Mouse (Mus musculus) neural tube, embryonic 15.5 days (tissue): ENCODE measurements at regions not wholly inside any gene's neighbourhood (a gene's known extent, or its start where the extent isn't known, plus 50 kb on each side); places are given as distances from the start of the nearest gene placed in this dataset.

ENCODE experiments used
- ATAC-seq: fragments of 200-750 bp; cut with Nextera tagmentation; 2 replicates; pipeline ENCODE4 v1.8.0; 2017; ENCODE audit warnings: mild to moderate bottlenecking, moderate TSS enrichment, moderate library complexity; ENCODE audit not compliant: low FRiP score
- H3K27ac ChIP-seq: fragments of 300-500 bp; sonication (generic); replicated peaks from 2 replicates; pipeline ENCODE4 v1.5.1; 2015; ENCODE audit warnings: mild to moderate bottlenecking, inconsistent platforms
- H3K27me3 ChIP-seq: fragments of 300-500 bp; sonication (generic); replicated peaks from 2 replicates; pipeline ENCODE4 v1.6.1; 2015; ENCODE audit warnings: inconsistent platforms
- H3K36me3 ChIP-seq: fragments of 300-500 bp; sonication (generic); 2 replicates; pipeline ENCODE4 v1.6.1; 2015; ENCODE audit warnings: inconsistent platforms
- H3K4me1 ChIP-seq: fragments of 300-500 bp; sonication (generic); 2 replicates; pipeline ENCODE4 v1.6.1; 2015; ENCODE audit warnings: inconsistent platforms
- H3K4me2 ChIP-seq: fragments of 300-500 bp; sonication (generic); 2 replicates; pipeline ENCODE4 v1.6.1; 2015; ENCODE audit warnings: inconsistent platforms, mild to moderate bottlenecking, moderate library complexity
- H3K4me3 ChIP-seq: fragments of 300-500 bp; sonication (generic); replicated peaks from 2 replicates; pipeline ENCODE4 v1.5.1; 2015; ENCODE audit warnings: mild to moderate bottlenecking, inconsistent platforms
- H3K9ac ChIP-seq: fragments of 300-500 bp; sonication (generic); replicated peaks from 2 replicates; pipeline ENCODE4 v1.6.1; 2015; ENCODE audit warnings: mild to moderate bottlenecking, inconsistent platforms
- H3K9me3 ChIP-seq: fragments of 300-500 bp; sonication (generic); replicated peaks from 2 replicates; pipeline ENCODE4 v1.6.1; 2016; ENCODE audit warnings: inconsistent platforms
- WGBS: fragments of 180-500 bp; shearing (Covaris S2); methylation state at CpG from one replicate; pipeline ENCODE4 v1.1.7; 2015; ENCODE audit warnings: mixed read lengths; 5-methylcytosine and 5-hydroxymethylcytosine counted together

DNA sequence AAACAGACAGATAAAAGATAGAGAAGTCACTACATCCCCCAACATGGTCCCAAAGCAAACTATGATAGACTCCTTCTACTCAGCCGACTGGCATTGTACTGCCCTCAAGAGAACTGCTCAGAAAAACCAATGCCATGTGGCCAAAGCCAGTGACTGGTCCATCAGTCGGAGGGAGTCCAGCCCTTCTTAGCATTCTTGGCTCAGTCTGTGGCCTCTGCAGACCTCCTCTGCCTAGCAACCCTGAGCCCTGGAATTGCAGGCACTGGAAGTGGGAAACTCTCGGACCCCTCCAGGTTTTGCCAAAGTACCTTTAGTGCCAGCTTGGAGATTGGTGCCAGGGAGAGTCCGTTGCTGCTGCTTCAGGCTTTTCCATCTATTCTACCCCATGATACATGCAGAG, 205.2 kb downstream of the H2al1j start:
- H3K27me3 ChIP-seq, result 0 out of 2 replicates have a peak, but pooled peaks cover 6% of the 10 kb centered on the region
- H3K27ac ChIP-seq, result no peak overlapping the region
- no peak overlapping the region for H3K4me3 ChIP-seq
- ATAC-seq, result no peak
- H3K9me3 ChIP-seq, result no peaks in the 10 kb centered on the region
- 58% methylated on average over 4 of the region's 4 CpGs for WGBS
- H3K4me1 ChIP-seq, result no peaks in the 10 kb centered on the region
- H3K4me2 ChIP-seq, result no peak overlapping the region
- H3K9ac ChIP-seq, result no peak overlapping the region
- H3K36me3 ChIP-seq, result no peaks in the 10 kb centered on the region

DNA sequence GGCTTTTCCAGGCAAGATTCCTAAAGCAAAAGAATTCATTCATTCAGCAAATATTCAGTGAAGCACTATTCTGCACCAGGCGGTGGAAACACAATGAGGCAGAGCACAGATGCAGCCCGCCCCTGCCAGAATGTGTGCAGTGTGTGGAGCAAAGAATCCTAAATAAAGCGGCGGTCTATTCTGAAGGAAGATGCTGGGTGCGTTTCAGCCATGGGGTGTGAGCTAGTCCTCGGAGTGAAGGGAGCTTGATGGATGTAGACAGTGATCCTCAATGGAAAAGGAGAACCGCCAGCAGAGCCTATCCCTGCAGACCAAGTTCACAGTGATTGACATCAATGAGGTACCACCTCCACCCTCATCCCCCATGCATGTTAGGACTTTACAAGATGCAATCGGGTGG, 206.2 kb downstream of the H2al1j start:
- Histone ChIP-seq H3K36me3 (no peaks in the 10 kb centered on the region), H3K9me3 (no peaks in the 10 kb centered on the region), H3K27ac (no peak overlapping the region), H3K4me1 (no peaks in the 10 kb centered on the region), H3K4me3 (no peak overlapping the region), H3K4me2 (no peak overlapping the region), H3K9ac (no peak overlapping the region), H3K27me3 (0 out of 2 replicates have a peak, but pooled peaks cover 4% of the 10 kb centered on the region)
- ATAC-seq, result no peak
- 55% methylated on average over 8 of the region's 8 CpGs for WGBS

DNA sequence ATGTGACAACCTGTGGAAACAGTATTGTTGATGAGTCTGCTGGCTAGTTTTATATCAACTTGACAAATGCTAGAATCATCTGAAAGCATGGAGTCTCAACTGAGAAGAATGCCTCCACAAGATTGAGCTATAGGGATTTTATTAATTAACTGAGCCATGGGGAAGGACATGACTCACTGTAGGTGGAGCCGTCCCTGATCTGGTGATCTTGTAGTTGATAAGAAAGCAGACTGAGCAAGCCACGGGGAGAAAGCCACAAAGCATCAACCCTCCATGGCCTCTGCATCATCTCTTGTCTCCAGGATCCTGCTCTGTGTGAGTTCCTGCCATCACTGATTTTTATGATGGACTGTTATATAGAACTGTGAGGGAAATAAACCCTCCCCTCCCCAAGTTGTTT, 213.4 kb downstream of the H2al1j start:
- Histone ChIP-seq H3K9me3 (no peaks in the 10 kb centered on the region), H3K4me2 (no peak overlapping the region), H3K4me1 (no peaks in the 10 kb centered on the region), H3K27ac (no peak overlapping the region), H3K36me3 (no peaks in the 10 kb centered on the region), H3K27me3 (no peaks in the 10 kb centered on the region; the same call in 1 of the 2 replicates), H3K9ac (no peak overlapping the region), H3K4me3 (no peak overlapping the region)
- WGBS, result 82% methylated on average over 2 of the region's 2 CpGs
- no peak for ATAC-seq

DNA sequence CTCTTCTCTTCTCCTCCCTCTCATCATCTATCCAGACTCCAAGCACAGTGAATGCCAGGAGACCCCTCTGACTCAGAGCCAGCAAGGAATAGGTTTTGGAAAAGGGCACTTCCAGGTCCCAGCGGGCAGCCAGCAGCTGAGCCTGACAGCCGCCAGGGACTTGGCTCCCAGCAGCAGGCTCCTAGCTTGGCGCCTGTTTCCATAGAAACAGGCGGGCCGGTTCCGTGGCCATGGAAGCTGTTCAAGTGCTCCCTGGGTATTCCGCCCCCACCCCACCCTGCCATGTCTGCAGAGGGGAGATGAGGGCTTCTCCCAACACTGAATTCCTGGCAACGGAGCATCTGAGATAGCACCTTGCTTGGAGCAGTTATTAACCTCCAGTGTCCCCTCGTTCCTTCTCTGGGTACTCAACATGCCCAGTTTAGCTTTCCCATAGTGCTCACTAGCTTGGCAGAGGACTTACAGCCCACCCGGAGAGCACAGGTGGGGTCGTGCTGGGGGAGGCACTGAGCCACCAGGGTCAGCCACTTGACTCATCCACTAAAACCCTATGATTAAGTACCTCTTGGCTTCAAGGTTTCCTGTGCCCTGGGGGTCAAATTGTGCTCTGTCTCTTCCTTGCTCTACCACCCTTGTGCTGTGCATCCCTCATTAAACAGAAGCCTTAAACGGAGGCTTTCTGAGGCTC, 222.7 kb downstream of the H2al1j start:
- Histone ChIP-seq H3K4me2 (peak overlapping the region; percentile 13; the same call in 1 of the 2 replicates), H3K27ac (no peak overlapping the region), H3K4me1 (peaks cover 26% of the 10 kb centered on the region), H3K9me3 (no peaks in the 10 kb centered on the region), H3K4me3 (no peak overlapping the region), H3K36me3 (no peaks in the 10 kb centered on the region), H3K9ac (no peak overlapping the region), H3K27me3 (0 out of 2 replicates have a peak, but pooled peaks cover 8% of the 10 kb centered on the region)
- 20% methylated on average over 12 of the region's 12 CpGs for WGBS
- ATAC-seq, result peak; percentile 83

DNA sequence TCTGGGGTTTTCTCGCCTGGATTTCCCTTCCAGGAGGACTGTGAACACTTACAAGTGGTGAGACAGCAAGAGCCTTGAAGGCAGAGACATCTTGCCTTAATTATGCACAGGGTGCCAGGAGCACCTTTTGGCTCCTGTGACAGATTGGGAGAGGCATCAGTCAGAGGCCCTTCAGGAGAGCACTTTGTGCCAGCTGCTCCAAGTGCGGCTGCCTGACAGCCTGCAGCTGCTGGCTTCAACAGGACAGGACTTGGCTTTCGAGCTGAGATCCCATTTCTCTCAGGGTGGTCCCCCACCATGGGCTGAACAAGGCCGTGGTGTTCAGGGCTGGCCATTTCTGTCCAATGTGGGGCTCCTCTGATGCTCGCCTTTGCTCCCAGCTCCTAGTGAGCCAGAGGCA, 224.6 kb downstream of the H2al1j start:
- Histone ChIP-seq H3K4me3 (no peak overlapping the region), H3K27ac (no peak overlapping the region), H3K9me3 (no peaks in the 10 kb centered on the region), H3K36me3 (no peaks in the 10 kb centered on the region), H3K4me1 (peaks cover 26% of the 10 kb centered on the region), H3K9ac (no peak overlapping the region), H3K27me3 (0 out of 2 replicates have a peak, but pooled peaks cover 5% of the 10 kb centered on the region), H3K4me2 (no peak overlapping the region)
- WGBS, result 56% methylated on average over 5 of the region's 5 CpGs
- no peak for ATAC-seq

DNA sequence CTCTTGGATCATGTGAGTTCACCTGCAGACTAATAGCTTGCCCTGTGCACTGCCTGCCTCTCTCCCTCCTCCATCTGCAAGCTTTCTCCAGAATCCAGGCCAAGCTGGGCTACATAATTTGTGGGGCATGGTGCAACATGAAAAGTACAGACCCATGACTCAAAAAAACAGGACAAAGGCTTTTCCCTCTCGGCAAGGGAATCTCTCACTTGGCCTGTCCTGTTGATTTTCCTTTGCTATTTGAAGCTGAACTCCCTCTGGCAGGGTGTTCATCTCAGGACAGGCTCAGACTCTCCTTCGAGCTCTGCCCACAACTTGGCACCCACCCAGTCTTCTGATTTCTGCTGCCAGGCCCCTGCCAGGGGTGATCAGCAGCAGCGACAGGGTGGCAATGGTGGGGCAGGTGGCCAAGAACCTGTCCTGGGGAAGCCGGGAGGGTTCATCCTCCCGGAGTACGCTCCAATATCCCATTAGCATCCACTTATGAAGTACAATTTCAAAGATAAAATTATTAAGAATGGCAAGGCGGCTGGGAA, 227.5 kb downstream of the H2al1j start:
- Histone ChIP-seq H3K4me3 (no peak overlapping the region), H3K27ac (no peak overlapping the region), H3K27me3 (no peaks in the 10 kb centered on the region), H3K9ac (no peak overlapping the region), H3K4me2 (no peak overlapping the region), H3K4me1 (peaks cover 21% of the 10 kb centered on the region), H3K36me3 (no peaks in the 10 kb centered on the region), H3K9me3 (no peaks in the 10 kb centered on the region)
- no peak for ATAC-seq
- 69% methylated on average over 7 of the region's 7 CpGs for WGBS

DNA sequence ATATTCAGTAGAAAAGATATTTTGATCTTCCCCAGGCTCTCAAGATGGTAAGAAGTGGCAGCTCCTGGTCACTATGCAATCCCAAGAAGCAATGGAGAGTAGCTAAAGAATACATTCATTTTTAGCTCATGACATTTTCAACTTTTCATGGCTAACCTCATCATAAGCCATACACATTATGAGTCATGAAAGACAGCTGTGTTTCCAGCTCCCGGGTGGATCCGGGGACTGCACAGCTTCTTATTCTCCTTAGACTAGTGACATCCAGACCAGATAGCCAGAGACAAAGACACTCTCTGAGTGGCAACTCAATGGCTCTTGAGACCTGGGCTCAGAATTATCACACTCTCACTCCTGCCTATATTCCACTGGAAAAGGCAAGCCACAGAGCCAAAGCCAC, 230.6 kb downstream of the H2al1j start:
- Histone ChIP-seq H3K4me2 (no peak overlapping the region), H3K27ac (no peak overlapping the region), H3K36me3 (no peaks in the 10 kb centered on the region), H3K9me3 (no peaks in the 10 kb centered on the region), H3K27me3 (no peaks in the 10 kb centered on the region; the same call in 1 of the 2 replicates), H3K9ac (no peak overlapping the region), H3K4me1 (no peaks in the 10 kb centered on the region), H3K4me3 (no peak overlapping the region)
- no peak for ATAC-seq
- WGBS, result 94% methylated on average over 2 of the region's 2 CpGs

DNA sequence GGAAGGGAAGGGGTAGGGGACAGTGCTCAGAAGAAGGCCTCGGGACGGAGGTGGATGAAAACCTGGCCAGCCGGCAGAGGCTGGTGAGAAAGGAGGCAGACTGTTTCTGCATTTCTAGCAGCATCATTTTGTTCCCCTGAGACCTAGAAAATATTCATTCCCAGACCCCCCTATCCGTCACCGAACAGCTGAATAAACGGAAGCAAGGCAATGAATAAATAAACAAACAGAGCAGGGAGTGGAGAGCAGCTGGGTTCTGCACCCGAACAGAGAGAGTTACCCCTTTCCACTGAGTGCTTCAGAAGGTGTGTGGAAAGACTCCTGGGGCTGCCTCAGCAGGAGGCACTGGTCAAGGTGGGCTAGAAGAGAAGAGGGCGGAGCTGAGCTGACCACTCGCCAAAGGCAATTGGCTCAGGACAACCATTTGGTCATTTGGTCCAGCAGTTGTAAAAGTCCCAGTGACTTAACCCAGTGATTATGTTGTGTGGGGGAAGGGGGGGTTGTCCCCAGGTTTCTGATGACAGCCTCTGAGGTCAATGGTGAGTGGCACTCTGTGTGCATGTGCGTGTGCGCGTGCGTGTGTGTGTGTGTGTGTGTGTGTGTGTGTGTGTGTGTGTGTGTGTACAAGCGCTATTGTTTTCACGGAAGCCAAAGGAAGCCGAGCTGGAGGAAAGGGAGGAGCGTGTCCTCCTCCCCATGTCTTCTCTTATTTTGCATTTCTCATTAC, 233.1 kb downstream of the H2al1j start:
- Histone ChIP-seq H3K9me3 (no peaks in the 10 kb centered on the region), H3K27ac (no peak overlapping the region), H3K9ac (no peak overlapping the region), H3K4me2 (no peak overlapping the region), H3K36me3 (no peaks in the 10 kb centered on the region), H3K4me3 (no peak overlapping the region), H3K4me1 (no peaks in the 10 kb centered on the region), H3K27me3 (peaks cover 4% of the 10 kb centered on the region; the same call in 1 of the 2 replicates)
- no peak; the same call in 1 of the 2 replicates for ATAC-seq
- WGBS, result 44% methylated on average over 15 of the region's 17 CpGs

DNA sequence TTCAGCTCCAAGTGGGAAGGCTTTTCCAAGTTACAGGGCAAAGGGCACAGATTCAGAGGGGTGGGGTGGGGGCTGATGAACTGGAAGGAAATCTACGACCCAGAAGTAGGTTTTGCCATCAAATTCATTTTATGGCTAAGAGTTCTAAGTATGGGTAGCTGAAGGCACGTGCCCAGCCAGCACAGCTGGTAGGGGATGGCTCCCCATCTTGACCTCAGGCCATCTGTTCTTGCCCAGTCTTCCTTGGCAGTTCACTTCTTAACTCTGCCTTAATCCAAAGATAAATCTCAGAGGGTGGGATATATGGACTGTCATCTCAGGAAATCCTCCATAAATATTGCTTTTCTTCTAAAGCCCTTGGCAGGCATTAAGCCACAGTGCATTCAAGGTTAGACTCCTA, 238.3 kb downstream of the H2al1j start:
- 70% methylated on average over 2 of the region's 2 CpGs for WGBS
- Histone ChIP-seq H3K9ac (no peak overlapping the region), H3K27me3 (peaks cover 4% of the 10 kb centered on the region; the same call in 1 of the 2 replicates), H3K4me3 (no peak overlapping the region), H3K36me3 (no peaks in the 10 kb centered on the region), H3K4me2 (no peak overlapping the region), H3K4me1 (no peaks in the 10 kb centered on the region), H3K9me3 (no peaks in the 10 kb centered on the region), H3K27ac (no peak overlapping the region)
- ATAC-seq, result no peak

DNA sequence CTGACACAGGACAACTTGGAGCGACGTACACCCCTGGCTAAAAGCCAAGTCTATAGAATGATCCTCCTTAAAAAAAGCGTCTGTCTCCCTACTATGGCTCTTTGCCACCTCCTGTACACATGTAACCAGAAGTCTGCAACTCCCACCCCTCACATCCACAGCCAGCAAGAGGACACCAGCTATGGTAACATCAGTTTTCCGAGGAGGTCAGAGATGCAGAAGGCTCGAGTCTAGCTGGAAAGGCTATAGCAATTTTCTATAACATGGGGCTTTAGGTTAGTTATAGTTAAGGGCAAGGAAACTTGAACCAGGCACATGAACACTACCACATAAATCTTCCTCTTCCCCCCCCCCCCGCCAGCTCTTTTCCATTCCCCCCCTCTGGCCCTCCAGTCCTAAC, 240.2 kb downstream of the H2al1j start:
- ATAC-seq, result no peak
- no peaks in the 10 kb centered on the region for H3K9me3 ChIP-seq
- H3K4me3 ChIP-seq, result no peak overlapping the region
- no peak overlapping the region for H3K27ac ChIP-seq
- WGBS, result 82% methylated on average over 6 of the region's 6 CpGs
- H3K9ac ChIP-seq, result no peak overlapping the region
- no peaks in the 10 kb centered on the region for H3K4me1 ChIP-seq
- H3K36me3 ChIP-seq, result no peaks in the 10 kb centered on the region
- H3K27me3 ChIP-seq, result peaks cover 4% of the 10 kb centered on the region; the same call in 1 of the 2 replicates
- H3K4me2 ChIP-seq, result no peak overlapping the region

DNA sequence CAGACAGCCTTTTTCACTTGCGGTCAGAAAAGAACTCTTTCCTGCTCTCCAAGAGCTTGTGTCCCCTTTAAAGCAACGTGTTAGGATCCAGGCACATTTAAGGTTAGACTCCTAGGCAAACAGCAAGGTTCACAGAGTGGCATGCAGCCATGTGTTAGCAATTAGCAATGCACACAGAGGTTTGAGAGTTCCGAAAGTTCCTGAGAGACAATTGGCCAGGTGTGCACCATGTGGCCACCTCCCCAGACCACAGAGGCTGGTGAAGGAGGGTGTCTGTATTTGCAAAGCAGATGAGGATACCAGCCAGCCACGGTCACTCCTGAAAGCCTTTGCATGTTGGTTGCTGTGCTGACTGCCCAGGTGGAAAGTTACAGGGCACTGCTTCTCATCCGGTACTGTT, 240.6 kb downstream of the H2al1j start:
- H3K27ac ChIP-seq, result no peak overlapping the region
- H3K4me1 ChIP-seq, result no peaks in the 10 kb centered on the region
- no peak overlapping the region for H3K4me2 ChIP-seq
- no peak for ATAC-seq
- no peak overlapping the region for H3K4me3 ChIP-seq
- WGBS, result 86% methylated on average over 5 of the region's 5 CpGs
- no peaks in the 10 kb centered on the region for H3K36me3 ChIP-seq
- no peak overlapping the region for H3K9ac ChIP-seq
- peaks cover 4% of the 10 kb centered on the region; the same call in 1 of the 2 replicates for H3K27me3 ChIP-seq
- H3K9me3 ChIP-seq, result no peaks in the 10 kb centered on the region

DNA sequence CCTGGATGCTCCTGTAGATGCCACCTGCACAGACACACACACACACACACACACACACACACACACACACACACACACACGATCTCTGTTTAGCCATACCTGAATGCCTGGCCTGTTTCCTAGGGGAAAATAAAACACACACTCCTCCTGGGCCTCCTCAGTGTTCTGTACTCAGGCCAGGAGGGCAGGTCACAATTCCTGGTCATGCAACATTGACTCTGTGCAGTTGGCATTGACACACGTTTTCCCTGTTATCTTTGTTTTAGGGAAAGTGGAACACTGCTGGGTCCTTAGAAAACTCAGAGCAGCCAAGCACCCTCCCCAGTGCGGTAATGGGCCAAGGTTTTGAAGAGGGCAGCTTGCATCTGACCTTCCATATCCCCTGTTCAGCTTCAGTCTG, 246.7 kb downstream of the H2al1j start:
- H3K36me3 ChIP-seq, result no peaks in the 10 kb centered on the region
- H3K27ac ChIP-seq, result no peak overlapping the region

More for the DNA sequence above, 246.7 kb downstream of the H2al1j start:
- no peak overlapping the region for H3K4me3 ChIP-seq
- no peaks in the 10 kb centered on the region for H3K4me1 ChIP-seq
- no peak overlapping the region for H3K9ac ChIP-seq
- 73% methylated on average over 3 of the region's 3 CpGs for WGBS
- H3K9me3 ChIP-seq, result no peaks in the 10 kb centered on the region
- ATAC-seq, result no peak
- H3K27me3 ChIP-seq, result no peaks in the 10 kb centered on the region
- H3K4me2 ChIP-seq, result no peak overlapping the region
